ENCODE assay signal across 16 mouse cellular contexts in the genomic region with DNA sequence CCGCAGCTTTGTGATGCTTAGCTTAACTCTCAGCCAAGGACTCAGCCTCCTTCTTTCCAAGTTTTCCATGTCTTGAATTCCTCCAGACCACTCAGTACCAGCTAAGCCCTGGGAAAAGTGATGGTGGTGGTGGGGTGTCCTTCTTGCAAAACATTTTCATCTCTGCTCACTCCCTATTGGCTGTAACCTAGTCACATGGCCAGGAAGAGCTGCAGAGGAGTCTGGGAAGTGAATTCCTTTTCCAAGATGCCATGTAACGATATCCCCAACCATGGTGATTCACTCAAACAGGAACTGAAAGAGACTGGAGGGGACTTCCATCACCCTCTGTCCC.
"Had no signal": no experiment of that assay in that cellular context is flagged by ENCODE, and none has a peak within 500 bp of the region (broad histone marks: within the 10 kb centered on the region; RNA-seq: fewer than 3 reads in every experiment).

No protein-coding gene starts in this region.

- DNase-seq: kidney, adult 2 months; kidney, postnatal 10 days; kidney, postnatal 4 days; left cerebral cortex, postnatal 4 days; liver, postnatal 0 days; right cerebral cortex, postnatal 25 days; spleen, adult 18-20 months; thymus, postnatal 25 days had no signal

- H3K4me1 ChIP-seq: limb, embryonic 12.5 days; limb, embryonic 15.5 days; stomach, embryonic 15.5 days had no signal

- H3K9ac ChIP-seq: limb, embryonic 12.5 days; limb, embryonic 15.5 days; liver, embryonic 14.5 days; liver, postnatal 0 days; lung, embryonic 14.5 days; neural tube, embryonic 13.5 days; stomach, embryonic 15.5 days had no signal

- ATAC-seq: intestine, postnatal 0 days; liver, postnatal 0 days had no signal

- H3K27ac ChIP-seq: limb, embryonic 12.5 days; limb, embryonic 15.5 days; liver, embryonic 14.5 days; macrophage; stomach, embryonic 15.5 days had no signal

- H3K27me3 ChIP-seq: limb, embryonic 12.5 days; limb, embryonic 15.5 days; neural tube, embryonic 13.5 days; stomach, embryonic 15.5 days had no signal

- H3K4me3 ChIP-seq: limb, embryonic 12.5 days; limb, embryonic 15.5 days; neural tube, embryonic 13.5 days; stomach, embryonic 15.5 days had no signal

- H3K9me3 ChIP-seq: limb, embryonic 15.5 days; neural tube, embryonic 13.5 days; stomach, embryonic 15.5 days had no signal

- H3K36me3 ChIP-seq: limb, embryonic 12.5 days; limb, embryonic 15.5 days; neural tube, embryonic 13.5 days; stomach, embryonic 15.5 days had no signal

- H3K4me2 ChIP-seq: limb, embryonic 12.5 days; limb, embryonic 15.5 days; lung, embryonic 14.5 days; neural tube, embryonic 13.5 days; stomach, embryonic 15.5 days had no signal
